Mouse (Mus musculus): ENCODE results near the gene Syt2. TPM values are rescaled to one million over a fixed set of nuclear protein-coding genes. Genes with fewer than 3 reads are reported as not detected.

Syt2 gene
- polyA plus RNA-seq, 1 experiment from 2014 or later: 2.1 TPM

DNA sequence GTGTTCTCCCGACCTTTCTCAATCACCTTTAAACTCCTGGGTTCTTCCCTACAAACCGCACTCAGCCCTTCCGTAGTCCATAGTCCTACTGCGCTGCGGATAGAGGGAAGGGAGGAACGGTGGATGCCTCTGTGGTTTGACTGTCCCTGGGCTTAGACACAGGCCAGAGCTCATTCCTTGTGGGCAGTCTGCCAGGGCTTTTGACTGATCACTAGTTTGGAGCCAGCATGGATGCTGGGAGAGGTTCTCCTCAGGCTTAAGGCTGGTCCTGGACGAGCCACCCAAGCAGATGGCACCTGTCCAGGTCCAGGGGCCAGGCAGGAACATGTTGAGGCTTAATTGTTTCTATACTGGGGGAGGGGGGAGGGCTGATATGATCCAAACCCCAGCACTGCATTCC lies 103.4 kb downstream of the Syt2 start:
- H3K9me3 ChIP-seq (ENCODE audit: control insufficient read depth, low read length): no peaks in the 10 kb centered on the region
- no peaks in the 10 kb centered on the region for H3K27me3 ChIP-seq (ENCODE audit: control insufficient read depth, insufficient read depth, low read length)
- no peak overlapping the region for H3K27ac ChIP-seq (replicated peaks; ENCODE audit: low read depth, low read length)
- ATAC-seq (ENCODE audit: low FRiP score, low TSS enrichment) (no peak), DNase-seq (peak; percentile 40)
- no peaks in the 10 kb centered on the region for H3K36me3 ChIP-seq (ENCODE audit: control insufficient read depth, insufficient read depth, low read length)
- H3K9ac ChIP-seq (replicated peaks; ENCODE audit: low read length): no peak overlapping the region
- no peak overlapping the region for H3K4me2 ChIP-seq (ENCODE audit: low read length)
- no peaks in the 10 kb centered on the region for H3K4me1 ChIP-seq (ENCODE audit: control insufficient read depth, insufficient read depth, low read length)
- H3K4me3 ChIP-seq (replicated peaks; ENCODE audit: low read depth, low read length): no peak overlapping the region
- WGBS: 86% methylated on average over 7 of the region's 7 CpGs

DNA sequence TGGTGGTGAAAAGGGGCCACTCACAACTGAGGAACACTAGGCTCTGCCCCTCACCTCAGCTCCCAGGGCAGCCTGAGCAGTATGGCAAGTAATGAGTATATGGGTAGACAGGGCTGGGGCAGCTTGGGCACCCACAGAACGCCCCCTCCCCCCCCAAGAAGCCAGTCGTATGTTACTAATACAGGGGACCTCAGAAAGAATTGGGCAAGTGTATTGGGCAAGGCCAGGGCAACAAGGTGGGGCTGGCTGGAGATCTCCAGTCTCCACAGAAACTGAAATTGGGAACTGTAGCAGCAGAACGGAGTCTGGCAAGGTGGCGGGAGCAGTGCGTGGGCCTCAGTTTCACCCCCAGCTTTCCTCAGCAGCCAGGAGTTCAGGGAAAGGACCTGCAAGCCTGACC lies 106.0 kb downstream of the Syt2 start:
- no peak overlapping the region for H3K27ac ChIP-seq (replicated peaks; ENCODE audit: low read depth, low read length)
- H3K9ac ChIP-seq (replicated peaks; ENCODE audit: low read length): no peak overlapping the region
- DNase-seq (no peak), ATAC-seq (ENCODE audit: low FRiP score, low TSS enrichment) (no peak)
- WGBS: 78% methylated on average over 5 of the region's 5 CpGs
- H3K4me2 ChIP-seq (ENCODE audit: low read length): no peak overlapping the region
- H3K4me1 ChIP-seq (ENCODE audit: control insufficient read depth, insufficient read depth, low read length): peaks cover 7% of the 10 kb centered on the region; the same call in 1 of the 2 replicates
- no peaks in the 10 kb centered on the region for H3K36me3 ChIP-seq (ENCODE audit: control insufficient read depth, insufficient read depth, low read length)
- H3K27me3 ChIP-seq (ENCODE audit: control insufficient read depth, insufficient read depth, low read length): no peaks in the 10 kb centered on the region
- no peaks in the 10 kb centered on the region for H3K9me3 ChIP-seq (ENCODE audit: control insufficient read depth, low read length)
- no peak overlapping the region for H3K4me3 ChIP-seq (replicated peaks; ENCODE audit: low read depth, low read length)

DNA sequence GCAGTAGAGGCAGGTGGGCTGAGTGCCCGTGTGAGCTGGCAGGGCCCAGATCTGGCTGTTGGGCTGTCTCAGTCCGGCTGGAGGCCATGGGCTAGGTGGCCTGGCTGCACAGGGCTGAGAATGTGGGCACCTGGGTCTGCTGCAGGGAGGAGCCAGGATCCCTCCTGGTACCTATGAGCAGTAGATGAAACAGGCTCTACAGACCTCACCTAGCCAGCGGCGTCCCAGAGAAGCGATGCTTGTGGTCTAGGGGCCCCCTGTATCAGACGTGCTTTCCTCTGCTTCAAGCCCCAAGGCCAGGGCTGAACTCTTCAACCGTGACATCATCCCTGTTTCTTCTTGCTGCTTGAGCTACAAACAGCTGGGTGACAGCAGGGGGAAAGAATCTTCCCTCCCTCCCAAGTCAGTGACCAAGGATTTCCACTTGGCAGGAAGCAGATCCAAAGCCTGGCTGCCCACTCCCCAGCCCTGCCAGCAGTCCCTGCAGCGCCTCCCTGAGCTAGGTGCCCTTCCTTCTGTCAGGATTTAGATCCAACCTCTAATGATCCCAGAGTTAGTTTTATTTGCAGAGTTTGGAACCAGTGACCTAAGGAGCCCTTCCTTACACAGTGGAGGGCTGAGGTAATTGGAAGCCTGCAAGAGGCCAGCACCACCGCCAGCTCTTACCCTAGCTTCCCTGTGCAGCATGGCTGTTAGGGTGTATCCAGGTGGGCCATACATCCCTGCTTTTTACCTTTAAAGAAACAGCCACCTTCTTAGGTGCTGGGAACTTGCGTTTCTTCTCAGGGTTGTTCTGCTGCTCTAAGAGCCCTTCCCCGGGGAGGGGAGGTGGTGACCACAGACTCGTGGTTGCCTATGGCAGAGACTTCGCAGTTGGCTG lies 107.5 kb downstream of the Syt2 start:
- peaks cover 7% of the 10 kb centered on the region; the same call in 1 of the 2 replicates for H3K4me1 ChIP-seq (ENCODE audit: control insufficient read depth, insufficient read depth, low read length)
- H3K4me2 ChIP-seq (ENCODE audit: low read length): no peak overlapping the region
- no peaks in the 10 kb centered on the region for H3K36me3 ChIP-seq (ENCODE audit: control insufficient read depth, insufficient read depth, low read length)
- no peak overlapping the region for H3K4me3 ChIP-seq (replicated peaks; ENCODE audit: low read depth, low read length)
- WGBS: 68% methylated on average over 13 of the region's 13 CpGs
- H3K9ac ChIP-seq (replicated peaks; ENCODE audit: low read length): no peak overlapping the region
- H3K27ac ChIP-seq (replicated peaks; ENCODE audit: low read depth, low read length): no peak overlapping the region
- ATAC-seq (ENCODE audit: low FRiP score, low TSS enrichment) (no peak), DNase-seq (no peak)
- H3K27me3 ChIP-seq (ENCODE audit: control insufficient read depth, insufficient read depth, low read length): no peaks in the 10 kb centered on the region
- no peaks in the 10 kb centered on the region for H3K9me3 ChIP-seq (ENCODE audit: control insufficient read depth, low read length)

DNA sequence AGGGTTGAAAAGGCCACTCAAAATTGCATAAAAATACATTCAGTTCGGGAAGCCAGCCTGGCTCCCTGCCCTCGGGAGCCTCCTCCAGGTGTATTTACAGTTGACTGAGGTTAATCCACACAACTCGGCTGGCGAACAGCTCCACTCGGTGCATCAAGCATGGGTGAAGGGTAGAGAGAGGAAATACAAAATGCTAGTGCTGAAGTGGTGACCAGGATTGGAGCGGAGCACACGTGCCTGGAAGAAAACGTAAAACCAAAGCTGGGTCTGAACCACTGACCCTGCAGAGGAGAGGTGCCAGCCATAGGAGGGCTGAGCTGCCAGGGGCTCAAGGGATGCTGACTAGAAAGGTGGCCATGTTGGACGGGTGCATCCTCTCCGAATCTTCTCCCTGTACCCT lies 108.3 kb downstream of the Syt2 start:
- no peak for ATAC-seq (ENCODE audit: low FRiP score, low TSS enrichment)
- Histone ChIP-seq H3K4me2 (ENCODE audit: low read length) (no peak overlapping the region), H3K36me3 (ENCODE audit: control insufficient read depth, insufficient read depth, low read length) (peaks cover 3% of the 10 kb centered on the region; the same call in 1 of the 2 replicates), H3K27ac (replicated peaks; ENCODE audit: low read depth, low read length) (no peak overlapping the region), H3K27me3 (ENCODE audit: control insufficient read depth, insufficient read depth, low read length) (no peaks in the 10 kb centered on the region), H3K4me1 (ENCODE audit: control insufficient read depth, insufficient read depth, low read length) (peaks cover 7% of the 10 kb centered on the region; the same call in 1 of the 2 replicates), H3K4me3 (replicated peaks; ENCODE audit: low read depth, low read length) (no peak overlapping the region), H3K9me3 (ENCODE audit: control insufficient read depth, low read length) (no peaks in the 10 kb centered on the region), H3K9ac (replicated peaks; ENCODE audit: low read length) (no peak overlapping the region)
- 82% methylated on average over 10 of the region's 10 CpGs for WGBS
- DNase-seq: no peak

DNA sequence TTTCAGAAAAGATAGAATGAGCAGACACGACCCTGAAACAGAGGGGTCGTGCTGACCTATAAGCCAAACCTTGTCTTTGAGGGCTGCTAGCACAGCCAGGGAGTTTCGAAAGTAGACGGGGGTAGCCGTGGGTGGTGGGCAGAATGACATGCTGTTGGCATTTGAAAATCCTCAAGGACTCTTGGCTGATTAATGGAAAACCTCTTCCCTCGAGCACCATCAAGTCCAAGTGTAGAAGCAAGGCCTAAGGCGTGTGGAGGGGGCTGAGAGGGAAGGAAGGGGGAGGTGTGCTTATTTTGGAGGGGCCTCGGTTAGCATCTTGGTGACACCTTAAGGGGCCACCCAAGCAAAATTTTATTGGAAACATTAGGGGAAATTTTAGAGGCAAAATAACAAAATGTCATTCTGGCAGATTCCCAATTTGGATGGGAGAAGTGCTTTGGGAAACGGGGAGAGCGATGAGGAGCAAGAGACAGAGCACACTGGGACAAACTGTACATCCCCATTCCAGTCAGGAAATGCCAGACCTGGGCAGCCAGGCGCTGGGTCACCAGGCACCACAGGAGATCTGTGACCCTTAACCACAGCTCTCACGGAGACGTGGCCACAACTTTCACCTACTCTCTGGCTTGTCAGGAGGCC lies 109.2 kb downstream of the Syt2 start:
- H3K9ac ChIP-seq (replicated peaks; ENCODE audit: low read length): no peak overlapping the region
- H3K4me1 ChIP-seq (ENCODE audit: control insufficient read depth, insufficient read depth, low read length): peaks cover 7% of the 10 kb centered on the region; the same call in 1 of the 2 replicates
- H3K4me3 ChIP-seq (replicated peaks; ENCODE audit: low read depth, low read length): no peak overlapping the region
- no peak for DNase-seq
- 56% methylated on average over 13 of the region's 13 CpGs for WGBS
- H3K9me3 ChIP-seq (ENCODE audit: control insufficient read depth, low read length): no peaks in the 10 kb centered on the region
- no peak for ATAC-seq (ENCODE audit: low FRiP score, low TSS enrichment)
- H3K27me3 ChIP-seq (ENCODE audit: control insufficient read depth, insufficient read depth, low read length): no peaks in the 10 kb centered on the region
- no peak overlapping the region for H3K4me2 ChIP-seq (ENCODE audit: low read length)
- peaks cover 7% of the 10 kb centered on the region; the same call in 1 of the 2 replicates for H3K36me3 ChIP-seq (ENCODE audit: control insufficient read depth, insufficient read depth, low read length)
- H3K27ac ChIP-seq (replicated peaks; ENCODE audit: low read depth, low read length): 0 out of 2 replicates have a peak overlapping the region, but pooled peaks have one; percentile 20

DNA sequence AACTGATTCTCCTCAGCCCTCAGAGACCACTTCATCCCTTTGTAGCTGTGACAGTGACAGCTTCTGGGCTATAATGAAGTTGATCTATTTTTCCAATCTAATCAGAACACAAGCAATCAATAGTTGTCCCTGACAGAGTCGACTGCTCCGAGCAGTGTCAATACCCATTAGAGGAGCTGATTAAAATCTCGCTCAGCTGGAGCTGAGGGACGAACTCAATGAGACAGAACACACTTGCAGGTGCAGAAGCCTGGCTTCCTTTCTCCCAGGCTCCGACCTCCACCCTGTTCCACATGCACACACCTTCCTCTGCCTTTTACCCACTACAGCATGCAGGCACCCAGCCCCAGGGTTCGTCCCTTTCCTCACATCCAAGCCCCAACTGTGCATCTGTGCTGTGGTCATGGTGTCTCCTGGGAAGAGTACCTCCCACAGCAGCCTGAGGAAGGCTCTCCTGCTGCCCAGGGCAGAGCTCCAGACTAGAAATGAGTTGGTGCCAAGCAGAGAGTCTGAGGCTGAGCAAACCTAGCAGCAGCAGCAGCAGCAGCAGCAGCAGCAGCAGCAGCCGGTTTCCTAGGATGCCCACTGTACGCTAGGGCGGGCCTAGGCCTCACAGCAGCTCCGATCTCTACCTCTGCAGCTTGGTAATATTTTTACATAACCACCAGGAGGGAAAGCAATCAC lies 109.9 kb downstream of the Syt2 start:
- Histone ChIP-seq H3K4me2 (ENCODE audit: low read length) (no peak overlapping the region), H3K27me3 (ENCODE audit: control insufficient read depth, insufficient read depth, low read length) (no peaks in the 10 kb centered on the region), H3K9ac (replicated peaks; ENCODE audit: low read length) (peak overlapping the region; percentile 39; the same call in 1 of the 2 replicates), H3K27ac (replicated peaks; ENCODE audit: low read depth, low read length) (peak overlapping the region; percentile 37; the same call in 1 of the 2 replicates), H3K4me3 (replicated peaks; ENCODE audit: low read depth, low read length) (no peak overlapping the region), H3K4me1 (ENCODE audit: control insufficient read depth, insufficient read depth, low read length) (peaks cover 7% of the 10 kb centered on the region; the same call in 1 of the 2 replicates), H3K36me3 (ENCODE audit: control insufficient read depth, insufficient read depth, low read length) (peaks cover 7% of the 10 kb centered on the region; the same call in 1 of the 2 replicates), H3K9me3 (ENCODE audit: control insufficient read depth, low read length) (no peaks in the 10 kb centered on the region)
- ATAC-seq (ENCODE audit: low FRiP score, low TSS enrichment): no peak
- DNase-seq: no peak
- 52% methylated on average over 10 of the region's 10 CpGs for WGBS

DNA sequence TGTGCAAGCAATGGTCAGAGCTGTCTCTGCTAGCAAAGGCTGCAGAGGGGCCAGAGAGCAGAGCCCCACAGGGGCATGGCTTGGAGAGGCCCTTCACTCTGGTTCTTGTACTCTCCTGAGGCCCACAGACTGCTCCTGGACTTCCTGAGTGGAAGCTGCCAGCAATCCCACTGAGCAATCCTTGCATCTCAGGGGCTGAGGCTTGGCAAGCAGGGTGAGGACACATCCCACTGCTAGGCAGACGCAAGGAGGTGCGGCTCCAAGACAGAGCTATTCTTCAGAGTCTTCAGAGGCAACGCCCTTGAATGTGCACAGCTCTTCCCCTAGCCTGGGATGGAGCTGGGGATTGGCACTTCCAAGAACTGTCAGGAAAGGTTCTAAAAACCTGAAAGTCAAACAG lies 110.8 kb downstream of the Syt2 start:
- Histone ChIP-seq H3K4me2 (ENCODE audit: low read length) (no peak overlapping the region), H3K27me3 (ENCODE audit: control insufficient read depth, insufficient read depth, low read length) (no peaks in the 10 kb centered on the region), H3K9ac (replicated peaks; ENCODE audit: low read length) (no peak overlapping the region), H3K27ac (replicated peaks; ENCODE audit: low read depth, low read length) (no peak overlapping the region), H3K36me3 (ENCODE audit: control insufficient read depth, insufficient read depth, low read length) (peaks cover 7% of the 10 kb centered on the region; the same call in 1 of the 2 replicates), H3K4me3 (replicated peaks; ENCODE audit: low read depth, low read length) (no peak overlapping the region), H3K4me1 (ENCODE audit: control insufficient read depth, insufficient read depth, low read length) (peaks cover 7% of the 10 kb centered on the region; the same call in 1 of the 2 replicates), H3K9me3 (ENCODE audit: control insufficient read depth, low read length) (no peaks in the 10 kb centered on the region)
- ATAC-seq (ENCODE audit: low FRiP score, low TSS enrichment) (no peak), DNase-seq (no peak)
- 76% methylated on average over 3 of the region's 3 CpGs for WGBS

DNA sequence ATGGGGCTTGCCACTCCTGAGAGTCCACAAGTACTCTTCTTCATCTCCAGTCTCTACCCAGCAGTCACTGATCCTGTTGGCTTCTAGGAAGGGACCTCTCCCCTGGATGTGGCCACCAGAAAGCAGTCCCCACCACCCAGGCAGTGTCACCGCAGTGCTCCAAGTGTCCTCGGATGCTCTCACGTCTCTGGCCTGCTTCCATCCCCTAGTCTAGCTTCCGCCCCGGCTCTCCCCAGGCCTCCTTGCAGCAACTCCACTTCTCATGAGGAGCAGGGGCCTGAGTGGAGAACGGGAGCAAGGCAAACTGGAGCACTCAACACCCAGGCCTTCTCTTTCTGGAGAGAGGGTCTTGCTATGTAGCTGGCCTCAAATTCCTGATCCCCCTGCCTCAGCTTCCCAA lies 112.7 kb downstream of the Syt2 start:
- DNase-seq: no peak
- no peak overlapping the region for H3K4me2 ChIP-seq (ENCODE audit: low read length)
- H3K36me3 ChIP-seq (ENCODE audit: control insufficient read depth, insufficient read depth, low read length): peaks cover 7% of the 10 kb centered on the region; the same call in 1 of the 2 replicates
- WGBS: 91% methylated on average over 6 of the region's 6 CpGs
- no peak overlapping the region for H3K9ac ChIP-seq (replicated peaks; ENCODE audit: low read length)
- H3K27me3 ChIP-seq (ENCODE audit: control insufficient read depth, insufficient read depth, low read length): no peaks in the 10 kb centered on the region
- peaks cover 7% of the 10 kb centered on the region; the same call in 1 of the 2 replicates for H3K4me1 ChIP-seq (ENCODE audit: control insufficient read depth, insufficient read depth, low read length)
- no peak overlapping the region for H3K4me3 ChIP-seq (replicated peaks; ENCODE audit: low read depth, low read length)
- ATAC-seq (ENCODE audit: low FRiP score, low TSS enrichment): no peak
- no peak overlapping the region for H3K27ac ChIP-seq (replicated peaks; ENCODE audit: low read depth, low read length)
- no peaks in the 10 kb centered on the region for H3K9me3 ChIP-seq (ENCODE audit: control insufficient read depth, low read length)

Data from midbrain, embryonic 14.5 days (tissue).